Mouse (Mus musculus) ES-E14 (cell line): ENCODE data around the gene Glrx3. TPM values are rescaled to one million over a fixed set of nuclear protein-coding genes. Genes with fewer than 3 reads are reported as not detected.

ENCODE experiments used
- DNase-seq: peaks from one replicate; pipeline ENCODE4 v3.0.0-alpha.2; 2013; ENCODE audit warnings: low read depth, low spot score
- H3K27ac ChIP-seq: 2 replicates; pipeline ENCODE4 v1.5.1; 2012; ENCODE audit warnings: low read depth, mild to moderate bottlenecking, low read length, moderate library complexity, mixed read lengths; ENCODE audit not compliant: poor library complexity, insufficient read depth, severe bottlenecking
- H3K36me3 ChIP-seq: 2 replicates; pipeline ENCODE4 v1.6.1; 2012; ENCODE audit warnings: mild to moderate bottlenecking, low read length, moderate library complexity, mixed read lengths; ENCODE audit not compliant: control insufficient read depth, poor library complexity, insufficient read depth, severe bottlenecking
- H3K4me1 ChIP-seq, 2 experiments: fragments of 150-350 bp in 1 of 2; sonication (generic) in 1 of 2; 2 replicates each; pipeline ENCODE4 v1.6.1; 2012; ENCODE audit warnings: low read length in 2 of 2, mild to moderate bottlenecking in 1 of 2, mixed read lengths in 1 of 2; ENCODE audit not compliant: control insufficient read depth in 2 of 2, insufficient read depth in 2 of 2, poor library complexity in 1 of 2
- H3K4me3 ChIP-seq, 2 experiments: fragments of 150-350 bp in 1 of 2; sonication (generic) in 1 of 2; 2 replicates each; pipeline ENCODE4 v1.5.1; 2012; ENCODE audit warnings: low read length in 2 of 2, low read depth in 1 of 2, mild to moderate bottlenecking in 1 of 2, mixed read lengths in 1 of 2; ENCODE audit not compliant: insufficient read depth in 1 of 2, poor library complexity in 1 of 2, severe bottlenecking in 1 of 2
- H3K9ac ChIP-seq: 2 replicates; pipeline ENCODE4 v1.6.1; 2012; ENCODE audit warnings: low read depth, mild to moderate bottlenecking, low read length, mixed read lengths; ENCODE audit not compliant: poor library complexity, insufficient read depth, severe bottlenecking
- H3K9me3 ChIP-seq: fragments of 150-350 bp; sonication (generic); 2 replicates; pipeline ENCODE4 v1.6.1; 2012; ENCODE audit warnings: low read depth, mild to moderate bottlenecking, low read length; ENCODE audit not compliant: control insufficient read depth, insufficient read depth
- CHD2 ChIP-seq: IDR thresholded peaks from 2 replicates; pipeline ENCODE4 v1.6.1; 2014; ENCODE audit warnings: mild to moderate bottlenecking, low read depth, low read length, inconsistent platforms
- HCFC1 ChIP-seq: IDR thresholded peaks from 2 replicates; pipeline ENCODE4 v1.6.1; 2012; ENCODE audit warnings: low read length, inconsistent platforms, borderline replicate concordance; ENCODE audit not compliant: insufficient read depth
- MAFK ChIP-seq: IDR thresholded peaks from 2 replicates; pipeline ENCODE4 v1.6.1; 2014; ENCODE audit warnings: mild to moderate bottlenecking, low read depth, low read length, inconsistent platforms; ENCODE audit not compliant: insufficient read depth
- ZC3H11A ChIP-seq: IDR thresholded peaks from 2 replicates; pipeline ENCODE4 v1.6.1; 2012; ENCODE audit warnings: low read depth, mild to moderate bottlenecking, inconsistent platforms, low read length, borderline replicate concordance
- ZNF384 ChIP-seq: IDR thresholded peaks from 2 replicates; pipeline ENCODE4 v1.6.1; 2012; ENCODE audit warnings: low read depth, low read length, inconsistent platforms
- in situ Hi-C, 2 experiments: fragments of 600-800 bp; cut with MboI; formaldehyde crosslinking; loops; one replicate each; pipeline ENCODE4 v1.15.1; 2025; ENCODE audit warnings: low sequenced_read_pairs in 2 of 2, inconsistent platforms in 1 of 2; ENCODE audit not compliant: unreplicated experiment in 2 of 2
- total RNA-seq: library from RNA; depleted of rRNA; stranded (reverse); fragments of 300-350 nt; gene quantifications from 2 replicates; pipeline ENCODE4 v1.2.3, GENCODE M21; 2012

Gene Glrx3
- total RNA-seq, 1 experiment = 189 TPM

DNA sequence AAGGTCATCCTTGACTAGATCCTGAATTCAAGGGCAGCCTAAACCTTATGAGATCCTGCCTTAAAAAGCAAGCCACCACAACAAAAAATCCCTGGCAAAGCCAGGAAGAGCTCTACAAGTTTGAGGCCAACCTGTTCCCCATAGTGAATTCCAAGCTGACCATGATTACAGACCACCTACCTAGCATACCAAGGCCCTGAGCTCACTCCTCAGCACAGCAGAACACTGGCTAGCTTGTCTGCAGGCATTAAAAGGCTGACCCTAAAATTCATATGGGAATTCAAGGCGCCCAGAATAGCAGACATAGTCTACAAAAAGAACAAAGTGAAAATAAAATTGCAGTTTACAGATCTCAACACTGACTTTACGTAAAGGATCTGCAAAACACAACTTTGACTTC lies 33.3 kb upstream of the Glrx3 start:
- no peak overlapping the region for H3K4me3 ChIP-seq
- no peaks in the 10 kb centered on the region for H3K9me3 ChIP-seq
- no peak for DNase-seq
- H3K36me3 ChIP-seq = no peaks in the 10 kb centered on the region
- no peak for TF ChIP-seq MAFK
- no peak for TF ChIP-seq CHD2
- no peak for TF ChIP-seq HCFC1
- no peak for TF ChIP-seq ZC3H11A
- no peak for TF ChIP-seq ZNF384
- peaks cover 3 to 5% of the 10 kb centered on the region in 2 experiments; a peak in 2 of 4 replicates for H3K4me1 ChIP-seq
- no peak overlapping the region for H3K9ac ChIP-seq
- H3K27ac ChIP-seq = no peak overlapping the region
- in situ Hi-C loops = no loop called here

DNA sequence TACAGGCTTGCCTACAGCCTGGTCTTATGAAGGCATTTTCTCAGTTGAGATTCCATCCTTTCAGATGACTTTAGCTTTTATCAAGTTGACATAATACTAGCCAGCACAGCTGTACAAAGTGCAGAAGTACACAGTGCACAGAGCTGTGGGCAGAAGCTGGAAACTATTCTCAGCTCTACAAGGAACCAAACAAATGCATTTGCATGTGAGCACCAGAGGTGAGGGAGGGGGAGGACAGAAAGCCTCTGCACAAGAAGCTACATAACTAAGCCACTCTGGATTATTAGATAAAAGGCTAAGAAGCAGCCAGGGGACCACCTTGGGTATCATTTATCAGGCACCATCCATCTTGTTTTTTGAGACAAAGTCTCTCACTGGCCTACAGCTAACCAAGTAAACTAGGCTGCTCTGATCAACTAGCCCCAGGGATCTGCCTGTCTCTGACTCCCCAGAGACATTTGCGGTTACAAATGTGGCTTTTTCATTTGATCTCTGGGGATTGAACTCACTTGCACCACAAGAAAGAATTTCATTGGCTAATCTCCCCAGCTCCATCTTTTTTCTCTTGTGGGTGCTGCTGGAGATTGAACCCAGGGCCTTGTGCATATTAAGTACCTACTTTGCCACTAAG lies 29.9 kb upstream of the Glrx3 start:
- no peak overlapping the region for H3K4me3 ChIP-seq
- H3K27ac ChIP-seq = no peak overlapping the region
- H3K36me3 ChIP-seq = no peaks in the 10 kb centered on the region
- peaks cover 3 to 9% of the 10 kb centered on the region in 2 experiments; a peak in 2 of 4 replicates for H3K4me1 ChIP-seq
- in situ Hi-C loops = no loop called here
- no peak overlapping the region for H3K9ac ChIP-seq
- no peak for TF ChIP-seq MAFK
- TF ChIP-seq ZC3H11A = no peak
- no peak for TF ChIP-seq CHD2
- no peak for TF ChIP-seq HCFC1
- no peak for TF ChIP-seq ZNF384
- DNase-seq = no peak
- H3K9me3 ChIP-seq = no peaks in the 10 kb centered on the region

GRCm38 (mm10) chr7:137410337-137411197 lies 26.8 kb upstream of the Glrx3 start, which contains the start of gene 9430038I01Rik:
9430038I01Rik (minus strand) TSS chr7:137410762.
- in situ Hi-C loops = no loop called here
- H3K9ac ChIP-seq = peak within 1 kb of the TSS; percentile 84
- H3K27ac ChIP-seq = peak within 1 kb of the TSS; percentile 51; the same call in 1 of the 2 replicates
- TF ChIP-seq HCFC1 = no peak
- no peak for TF ChIP-seq ZC3H11A
- TF ChIP-seq MAFK = no peak
- no peak for TF ChIP-seq ZNF384
- TF ChIP-seq CHD2 = peak; percentile 74
- peak; percentile 93 for DNase-seq
- peak within 1 kb of the TSS; percentile 79 to 92 for H3K4me3 ChIP-seq
- no peaks in the 10 kb centered on the region for H3K36me3 ChIP-seq
- no peaks in the 10 kb centered on the region; the same call in 1 of the 2 replicates for H3K9me3 ChIP-seq
- H3K4me1 ChIP-seq = peaks cover 0 to 4% of the 10 kb centered on the region in 2 experiments; a peak in 1 of 4 replicates

- no peak for DNase-seq
- no peak for TF ChIP-seq CHD2
- no peak for TF ChIP-seq ZNF384
- TF ChIP-seq ZC3H11A = no peak
- TF ChIP-seq HCFC1 = no peak
- TF ChIP-seq MAFK = no peak
- Histone ChIP-seq H3K9ac (no peak overlapping the region), H3K27ac (no peak overlapping the region), H3K4me3 (no peak overlapping the region), H3K4me1 (peaks cover 0 to 2% of the 10 kb centered on the region in 2 experiments; a peak in 1 of 4 replicates), H3K9me3 (no peaks in the 10 kb centered on the region; the same call in 1 of the 2 replicates), H3K36me3 (no peaks in the 10 kb centered on the region)
- in situ Hi-C loops = no loop called here
Observed at GRCm38 (mm10) chr7:137414710-137415109, 22.7 kb upstream of the Glrx3 start.
